Mouse (Mus musculus): ENCODE measurements around the gene 1700020N01Rik. TPM values are rescaled to one million over a fixed set of nuclear protein-coding genes. Genes with fewer than 3 reads are reported as not detected.

The 1700020N01Rik gene
- total RNA-seq (2022): not detected

GRCm38 (mm10) chr10:21592896-21593380, at the start of gene 1700020N01Rik:
TSS of gene 1700020N01Rik (plus strand) at chr10:21593145.
- DNase-seq (ENCODE audit: low spot score in 2 of 2): no peak

- DNase-seq (ENCODE audit: low spot score in 2 of 2): no peak
Observed at GRCm38 (mm10) chr10:21543576-21544278, 49.2 kb upstream of the 1700020N01Rik start.

- no peak for DNase-seq (ENCODE audit: low spot score in 2 of 2)
Observed at GRCm38 (mm10) chr10:21544721-21545120, 48.2 kb upstream of the 1700020N01Rik start.

- no peak for DNase-seq (ENCODE audit: low spot score in 2 of 2)
Observed at GRCm38 (mm10) chr10:21545446-21545845, 47.5 kb upstream of the 1700020N01Rik start.

- no peak for DNase-seq (ENCODE audit: low spot score in 2 of 2)
Observed at GRCm38 (mm10) chr10:21548871-21549505, 44.0 kb upstream of the 1700020N01Rik start.

- no peak for DNase-seq (ENCODE audit: low spot score in 2 of 2)
Observed at GRCm38 (mm10) chr10:21552967-21553682, 39.8 kb upstream of the 1700020N01Rik start.

GRCm38 (mm10) chr10:21553683-21554035, 39.3 kb upstream of the 1700020N01Rik start:
- DNase-seq (ENCODE audit: low spot score in 2 of 2): no peak

- DNase-seq (ENCODE audit: low spot score in 2 of 2): no peak
Observed at GRCm38 (mm10) chr10:21554896-21555580, 37.9 kb upstream of the 1700020N01Rik start.

- DNase-seq (ENCODE audit: low spot score in 2 of 2): no peak
Observed at GRCm38 (mm10) chr10:21559769-21560168, 33.2 kb upstream of the 1700020N01Rik start.

GRCm38 (mm10) chr10:21561181-21561580, 31.8 kb upstream of the 1700020N01Rik start:
- no peak for DNase-seq (ENCODE audit: low spot score in 2 of 2)

GRCm38 (mm10) chr10:21563446-21563845, 29.5 kb upstream of the 1700020N01Rik start:
- DNase-seq (ENCODE audit: low spot score in 2 of 2): no peak

- no peak for DNase-seq (ENCODE audit: low spot score in 2 of 2)
Observed at GRCm38 (mm10) chr10:21564189-21564588, 28.8 kb upstream of the 1700020N01Rik start.

- DNase-seq (ENCODE audit: low spot score in 2 of 2): no peak
Observed at GRCm38 (mm10) chr10:21566074-21566473, 26.9 kb upstream of the 1700020N01Rik start.

GRCm38 (mm10) chr10:21571615-21572014, 21.3 kb upstream of the 1700020N01Rik start:
- no peak for DNase-seq (ENCODE audit: low spot score in 2 of 2)

GRCm38 (mm10) chr10:21573713-21574112, 19.2 kb upstream of the 1700020N01Rik start:
- no peak for DNase-seq (ENCODE audit: low spot score in 2 of 2)

- DNase-seq (ENCODE audit: low spot score in 2 of 2): no peak
Observed at GRCm38 (mm10) chr10:21575806-21576378, 17.1 kb upstream of the 1700020N01Rik start.

- no peak for DNase-seq (ENCODE audit: low spot score in 2 of 2)
Observed at GRCm38 (mm10) chr10:21577798-21578197, 15.1 kb upstream of the 1700020N01Rik start.

GRCm38 (mm10) chr10:21581546-21581945, 11.4 kb upstream of the 1700020N01Rik start:
- no peak for DNase-seq (ENCODE audit: low spot score in 2 of 2)

- DNase-seq (ENCODE audit: low spot score in 2 of 2): no peak
Observed at GRCm38 (mm10) chr10:21587041-21587440, 5.9 kb upstream of the 1700020N01Rik start.

- DNase-seq (ENCODE audit: low spot score in 2 of 2): no peak
Observed at GRCm38 (mm10) chr10:21588007-21588852, 4.7 kb upstream of the 1700020N01Rik start.
